Mouse (Mus musculus) midbrain, embryonic 13.5 days (tissue): ENCODE measurements around the gene Helz2. TPM values are rescaled to one million over a fixed set of nuclear protein-coding genes. Genes with fewer than 3 reads are reported as not detected.
A peak's percentile ranks its signal among the peaks of the same experiment; 100 is the strongest.
"Not testable (repeated sequence)": the region's sequence is repeated elsewhere in the genome, so short reads cannot be mapped to it uniquely, and the experiment has no call there.

Experiments
- ATAC-seq: fragments of 200-750 bp; cut with Nextera tagmentation; 2 replicates; pipeline ENCODE4 v1.8.0; 2017; ENCODE audit warnings: mild to moderate bottlenecking, moderate TSS enrichment, moderate library complexity
- H3K27ac ChIP-seq: fragments of 300-500 bp; sonication (generic); 2 replicates; pipeline ENCODE4 v1.5.1; 2015; ENCODE audit warnings: inconsistent platforms, mild to moderate bottlenecking, moderate library complexity
- H3K27me3 ChIP-seq: fragments of 300-500 bp; sonication (generic); 2 replicates; pipeline ENCODE4 v1.6.1; 2015; ENCODE audit warnings: mild to moderate bottlenecking, inconsistent platforms
- H3K36me3 ChIP-seq: fragments of 300-500 bp; sonication (generic); 2 replicates; pipeline ENCODE4 v1.6.1; 2015; ENCODE audit warnings: mild to moderate bottlenecking, inconsistent platforms
- H3K4me1 ChIP-seq: fragments of 300-500 bp; sonication (generic); replicated peaks from 2 replicates; pipeline ENCODE4 v1.6.1; 2015; ENCODE audit warnings: inconsistent platforms
- H3K4me2 ChIP-seq: fragments of 300-500 bp; sonication (generic); replicated peaks from 2 replicates; pipeline ENCODE4 v1.6.1; 2015; ENCODE audit warnings: moderate library complexity, mild to moderate bottlenecking, inconsistent platforms
- H3K4me3 ChIP-seq: fragments of 300-500 bp; sonication (generic); replicated peaks from 2 replicates; pipeline ENCODE4 v1.5.1; 2015; ENCODE audit warnings: mild to moderate bottlenecking, inconsistent platforms
- H3K9ac ChIP-seq: fragments of 300-500 bp; sonication (generic); replicated peaks from 2 replicates; pipeline ENCODE4 v1.6.1; 2015; ENCODE audit warnings: mild to moderate bottlenecking, inconsistent platforms
- H3K9me3 ChIP-seq: fragments of 300-500 bp; sonication (generic); 2 replicates; pipeline ENCODE4 v1.6.1; 2016; ENCODE audit warnings: mild to moderate bottlenecking, inconsistent platforms
- WGBS: fragments of 180-500 bp; shearing (Covaris S2); methylation state at CpG from one replicate; pipeline ENCODE4 v1.1.7; 2015; 5-methylcytosine and 5-hydroxymethylcytosine counted together
- polyA plus RNA-seq: library from polyadenylated mRNA; unstranded; fragments of >200 nt; fragmentation: Nextera tagmentation; extraction: Ambion mirVana; gene quantifications from 2 replicates; pipeline ENCODE4 v1.2.1, GENCODE M21; 2015

Helz2 gene
- polyA plus RNA-seq, 1 experiment from 2014 or later, result 0.34 TPM

- 3% methylated on average over 34 of the region's 34 CpGs for WGBS
- no peak for ATAC-seq
These were observed 29.3 kb downstream of the Helz2 start for GRCm38 (mm10) chr2:181212389-181213020.

GRCm38 (mm10) chr2:181206118-181206517 is 35.7 kb downstream of the Helz2 start:
- Histone ChIP-seq H3K9ac (no peak overlapping the region), H3K27me3 (peaks cover 15% of the 10 kb centered on the region), H3K4me2 (no peak overlapping the region), H3K36me3 (no peaks in the 10 kb centered on the region), H3K4me3 (no peak overlapping the region), H3K27ac (no peak overlapping the region), H3K4me1 (no peaks in the 10 kb centered on the region), H3K9me3 (no peaks in the 10 kb centered on the region)
- 75% methylated on average over 9 of the region's 9 CpGs for WGBS
- no peak for ATAC-seq

More at GRCm38 (mm10) chr2:181212389-181213020, 29.3 kb downstream of the Helz2 start:
- Histone ChIP-seq H3K4me1 (peaks cover 12% of the 10 kb centered on the region), H3K9me3 (no peaks in the 10 kb centered on the region), H3K4me2 (peak overlapping the region; percentile 47), H3K27me3 (peaks cover 53% of the 10 kb centered on the region), H3K27ac (no peak overlapping the region), H3K9ac (no peak overlapping the region; the same call in 1 of the 2 replicates), H3K4me3 (peak overlapping the region; percentile 30), H3K36me3 (no peaks in the 10 kb centered on the region)

GRCm38 (mm10) chr2:181205678-181206077 is 36.1 kb downstream of the Helz2 start:
- Histone ChIP-seq H3K9me3 (no peaks in the 10 kb centered on the region), H3K27ac (no peak overlapping the region), H3K36me3 (no peaks in the 10 kb centered on the region), H3K4me1 (no peaks in the 10 kb centered on the region), H3K9ac (no peak overlapping the region), H3K4me2 (no peak overlapping the region), H3K4me3 (no peak overlapping the region), H3K27me3 (peaks cover 11% of the 10 kb centered on the region)
- no peak for ATAC-seq
- 89% methylated on average over 5 of the region's 5 CpGs for WGBS

- Histone ChIP-seq H3K9ac (no peak overlapping the region), H3K4me3 (no peak overlapping the region), H3K4me1 (no peaks in the 10 kb centered on the region), H3K9me3 (no peaks in the 10 kb centered on the region), H3K27me3 (0 out of 2 replicates have a peak, but pooled peaks cover 3% of the 10 kb centered on the region), H3K27ac (no peak overlapping the region), H3K4me2 (no peak overlapping the region), H3K36me3 (no peaks in the 10 kb centered on the region)
- no peak for ATAC-seq
- 83% methylated on average over 6 of the region's 6 CpGs for WGBS
These were observed 38.9 kb downstream of the Helz2 start for GRCm38 (mm10) chr2:181202886-181203285.

- no peak within 1 kb of the TSS for H3K27ac ChIP-seq
- WGBS, result 91% methylated on average over 3 of the region's 3 CpGs
- no peaks in the 10 kb centered on the region for H3K36me3 ChIP-seq
- ATAC-seq, result no peak
- no peaks in the 10 kb centered on the region for H3K9me3 ChIP-seq
- no peaks in the 10 kb centered on the region for H3K4me1 ChIP-seq
- H3K27me3 ChIP-seq, result 0 out of 2 replicates have a peak, but pooled peaks cover 3% of the 10 kb centered on the region
- no peak within 1 kb of the TSS for H3K9ac ChIP-seq
- no peak within 1 kb of the TSS for H3K4me3 ChIP-seq
- H3K4me2 ChIP-seq, result no peak within 1 kb of the TSS
These were observed 39.4 kb downstream of the Helz2 start, which contains the start of gene Ptk6 for GRCm38 (mm10) chr2:181202422-181202821. TSS of gene Ptk6 (minus strand) at chr2:181202789.

GRCm38 (mm10) chr2:181201606-181202005 is 40.2 kb downstream of the Helz2 start:
- Histone ChIP-seq H3K27ac (no peak overlapping the region), H3K4me3 (no peak overlapping the region), H3K4me2 (no peak overlapping the region), H3K9me3 (no peaks in the 10 kb centered on the region), H3K36me3 (no peaks in the 10 kb centered on the region), H3K4me1 (no peaks in the 10 kb centered on the region), H3K27me3 (peaks cover 3% of the 10 kb centered on the region; the same call in 1 of the 2 replicates), H3K9ac (no peak overlapping the region)
- WGBS, result 80% methylated on average over 3 of the region's 3 CpGs
- ATAC-seq, result no peak

GRCm38 (mm10) chr2:181196628-181197300 is 45.1 kb downstream of the Helz2 start:
- no peaks in the 10 kb centered on the region; the same call in 1 of the 2 replicates for H3K27me3 ChIP-seq
- no peak overlapping the region for H3K27ac ChIP-seq
- no peak overlapping the region for H3K4me3 ChIP-seq
- 96% methylated on average over 4 of the region's 4 CpGs for WGBS
- no peak for ATAC-seq
- H3K4me1 ChIP-seq, result no peaks in the 10 kb centered on the region
- no peaks in the 10 kb centered on the region for H3K9me3 ChIP-seq
- H3K9ac ChIP-seq, result no peak overlapping the region
- H3K36me3 ChIP-seq, result no peaks in the 10 kb centered on the region
- no peak overlapping the region for H3K4me2 ChIP-seq

GRCm38 (mm10) chr2:181193044-181193443 is 48.8 kb downstream of the Helz2 start:
- no peaks in the 10 kb centered on the region for H3K9me3 ChIP-seq
- ATAC-seq, result no peak
- H3K4me3 ChIP-seq, result no peak overlapping the region
- WGBS, result 89% methylated on average over 3 of the region's 3 CpGs
- no peak overlapping the region for H3K27ac ChIP-seq
- no peaks in the 10 kb centered on the region; the same call in 1 of the 2 replicates for H3K27me3 ChIP-seq
- H3K4me1 ChIP-seq, result peaks cover 9% of the 10 kb centered on the region
- no peak overlapping the region for H3K4me2 ChIP-seq
- no peak overlapping the region for H3K9ac ChIP-seq
- H3K36me3 ChIP-seq, result peaks cover 11% of the 10 kb centered on the region

GRCm38 (mm10) chr2:181191936-181192335 is 49.9 kb downstream of the Helz2 start:
- Histone ChIP-seq H3K9ac (no peak overlapping the region), H3K27me3 (no peaks in the 10 kb centered on the region; the same call in 1 of the 2 replicates), H3K4me1 (peaks cover 9% of the 10 kb centered on the region), H3K4me3 (no peak overlapping the region), H3K4me2 (no peak overlapping the region), H3K36me3 (peaks cover 11% of the 10 kb centered on the region), H3K9me3 (no peaks in the 10 kb centered on the region), H3K27ac (no peak overlapping the region)
- 52% methylated on average over 4 of the region's 4 CpGs for WGBS
- no peak for ATAC-seq

GRCm38 (mm10) chr2:181191385-181191784 is 50.4 kb downstream of the Helz2 start:
- H3K9me3 ChIP-seq, H3K9ac ChIP-seq, ATAC-seq, H3K4me2 ChIP-seq, H3K27ac ChIP-seq, H3K4me1 ChIP-seq, H3K27me3 ChIP-seq, H3K4me3 ChIP-seq: not testable (repeated sequence)
- WGBS, result 83% methylated on average over 4 of the region's 4 CpGs
- peaks cover 11% of the 10 kb centered on the region for H3K36me3 ChIP-seq

- H3K27me3 ChIP-seq, result peaks cover 6% of the 10 kb centered on the region; the same call in 1 of the 2 replicates
- no peak for ATAC-seq
- H3K4me2 ChIP-seq, result no peak overlapping the region; the same call in 1 of the 2 replicates
- H3K4me1 ChIP-seq, result peaks cover 12% of the 10 kb centered on the region
- WGBS, result 95% methylated on average over 1 of the region's 1 CpGs
- H3K27ac ChIP-seq, result no peak overlapping the region
- peaks cover 11% of the 10 kb centered on the region for H3K36me3 ChIP-seq
- no peak overlapping the region for H3K9ac ChIP-seq
- no peaks in the 10 kb centered on the region for H3K9me3 ChIP-seq
- no peak overlapping the region for H3K4me3 ChIP-seq
These were observed 52.5 kb downstream of the Helz2 start for GRCm38 (mm10) chr2:181189321-181189720.

GRCm38 (mm10) chr2:181188681-181189080 is 53.1 kb downstream of the Helz2 start:
- WGBS, result 79% methylated on average over 2 of the region's 2 CpGs
- H3K27ac ChIP-seq, result peak overlapping the region; percentile 98
- peaks cover 12% of the 10 kb centered on the region for H3K4me1 ChIP-seq
- H3K9ac ChIP-seq, result peak overlapping the region; percentile 54
- H3K4me3 ChIP-seq, result peak overlapping the region; percentile 65
- no peak for ATAC-seq
- no peaks in the 10 kb centered on the region for H3K9me3 ChIP-seq
- peak overlapping the region; percentile 71 for H3K4me2 ChIP-seq
- peaks cover 11% of the 10 kb centered on the region for H3K36me3 ChIP-seq
- H3K27me3 ChIP-seq, result peaks cover 6% of the 10 kb centered on the region; the same call in 1 of the 2 replicates
